Mouse (Mus musculus): Measurements from ENCODE around the gene Eif1.

- TF ChIP-seq CTCF (IDR thresholded peaks at IDR 0.05; ENCODE audit: low read depth) (no peak), EP300 (IDR thresholded peaks at IDR 0.05; ENCODE audit: low read depth) (no peak)
These were observed at the start of gene Eif1 for GRCm38 (mm10) chr11:100319492-100320171.

Measured in heart, postnatal 0 days (tissue).